Mouse (Mus musculus): ENCODE measurements around the gene Tpsab1.

DNA sequence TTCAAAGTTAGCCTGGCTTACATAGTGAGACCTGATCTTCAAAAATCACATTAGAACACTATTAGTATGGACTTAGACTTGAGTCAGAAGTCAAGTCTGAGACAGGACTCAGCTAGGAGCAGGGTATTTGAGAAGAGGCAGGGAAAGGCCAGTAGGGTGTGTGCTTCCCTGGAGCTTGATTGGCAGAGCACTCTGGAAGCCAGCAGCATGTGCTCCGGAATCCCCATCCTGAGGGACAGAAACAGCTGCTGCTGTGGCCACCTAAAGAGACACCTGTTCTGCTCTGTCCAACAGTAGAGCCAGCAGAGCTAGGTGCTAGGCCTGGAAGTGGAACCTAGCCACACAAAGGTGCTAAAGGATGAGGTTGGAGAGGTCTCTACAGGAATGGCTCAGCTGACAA lies 51.3 kb downstream of the Tpsab1 start:
- no peak for TF ChIP-seq CTCF (IDR thresholded peaks at IDR 0.05)
- no peak for TF ChIP-seq EP300 (IDR thresholded peaks at IDR 0.05)

Data from lung, postnatal 0 days (tissue).